Mouse (Mus musculus) testis, adult 2 months (tissue): ENCODE measurements around the gene Ocln.
"Not testable (repeated sequence)": the region's sequence is repeated elsewhere in the genome, so short reads cannot be mapped to it uniquely, and the experiment has no call there.

ENCODE experiments used
- CTCF ChIP-seq: fragments of 200-500 bp; IDR thresholded peaks from 2 replicates; pipeline ENCODE4 v1.5.1; 2012; ENCODE audit warnings: low read depth, mild to moderate bottlenecking, inconsistent platforms, low read length, moderate library complexity; ENCODE audit not compliant: control insufficient read depth, insufficient read depth, insufficient replicate concordance
- POLR2A ChIP-seq: fragments of 200-500 bp; IDR thresholded peaks from 2 replicates; pipeline ENCODE4 v1.6.1; 2012; ENCODE audit warnings: low read depth, mild to moderate bottlenecking, inconsistent platforms, low read length, moderate library complexity; ENCODE audit not compliant: control insufficient read depth

DNA sequence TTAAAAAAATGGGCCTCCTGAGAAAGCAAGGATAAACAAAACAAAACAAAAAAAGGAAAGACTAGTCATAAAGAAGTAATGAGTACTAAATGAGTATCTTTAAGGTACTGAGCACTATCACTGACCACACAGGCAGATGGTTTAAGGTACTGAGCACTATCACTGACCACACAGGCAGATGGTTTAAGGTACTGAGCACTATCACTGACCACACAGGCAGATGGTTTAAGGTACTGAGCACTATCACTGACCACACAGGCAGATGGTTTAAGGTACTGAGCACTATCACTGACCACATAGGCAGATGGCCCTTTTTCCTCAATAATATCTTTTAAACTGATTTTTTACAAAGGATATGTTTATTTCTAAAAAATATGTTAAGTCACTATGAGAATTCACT is 52.9 kb downstream of the Ocln start:
- TF ChIP-seq POLR2A, CTCF: not testable (repeated sequence)
